Mouse (Mus musculus) heart, embryonic 14.5 days (tissue): ENCODE results near the gene Glod5. TPM values are rescaled to one million over a fixed set of nuclear protein-coding genes. Genes with fewer than 3 reads are reported as not detected.
"Not testable (repeated sequence)": the region's sequence is repeated elsewhere in the genome, so short reads cannot be mapped to it uniquely, and the experiment has no call there.

Source experiments
- ATAC-seq: fragments of 200-750 bp; cut with Nextera tagmentation; 2 replicates; pipeline ENCODE4 v1.8.0; 2017; ENCODE audit warnings: low read depth, moderate TSS enrichment; ENCODE audit not compliant: insufficient number of reproducible peaks, insufficient read depth, low FRiP score
- H3K27ac ChIP-seq, 2 experiments: fragments of 200-500 bp in 1 of 2; fragments of 300-500 bp in 1 of 2; sonication (generic) in 1 of 2; replicated peaks in 1 of 2; 2 replicates each; pipeline ENCODE4 v1.5.1; 2012 to 2014; ENCODE audit warnings: low read depth in 2 of 2, low read length in 2 of 2, control low read depth in 1 of 2, mild to moderate bottlenecking in 1 of 2, mixed read lengths in 1 of 2; ENCODE audit not compliant: control insufficient read depth in 1 of 2, insufficient read depth in 1 of 2
- H3K27me3 ChIP-seq: fragments of 300-500 bp; sonication (generic); 2 replicates; pipeline ENCODE4 v1.6.1; 2014; ENCODE audit warnings: mild to moderate bottlenecking, low read length, control low read depth; ENCODE audit not compliant: control insufficient read depth, insufficient read depth
- H3K36me3 ChIP-seq: fragments of 300-500 bp; sonication (generic); 2 replicates; pipeline ENCODE4 v1.6.1; 2014; ENCODE audit warnings: mild to moderate bottlenecking, control low read depth, low read length, mixed read lengths; ENCODE audit not compliant: control insufficient read depth, insufficient read depth
- H3K4me1 ChIP-seq, 2 experiments: fragments of 200-500 bp in 1 of 2; fragments of 300-500 bp in 1 of 2; sonication (generic) in 1 of 2; 2 replicates each; pipeline ENCODE4 v1.6.1; 2012 to 2014; ENCODE audit warnings: low read length in 2 of 2, control low read depth in 1 of 2, mixed read lengths in 1 of 2; ENCODE audit not compliant: control insufficient read depth in 2 of 2, insufficient read depth in 2 of 2
- H3K4me2 ChIP-seq: fragments of 300-500 bp; sonication (generic); 2 replicates; pipeline ENCODE4 v1.6.1; 2014; ENCODE audit warnings: mild to moderate bottlenecking, low read length
- H3K4me3 ChIP-seq, 2 experiments: fragments of 200-500 bp in 1 of 2; fragments of 300-500 bp in 1 of 2; sonication (generic) in 1 of 2; 2 replicates each; pipeline ENCODE4 v1.5.1; 2012 to 2014; ENCODE audit warnings: low read length in 2 of 2, mild to moderate bottlenecking in 2 of 2, control low read depth in 1 of 2, low read depth in 1 of 2, moderate library complexity in 1 of 2; ENCODE audit not compliant: control insufficient read depth in 1 of 2, insufficient read depth in 1 of 2
- H3K9ac ChIP-seq: fragments of 300-500 bp; sonication (generic); 2 replicates; pipeline ENCODE4 v1.6.1; 2014; ENCODE audit warnings: mild to moderate bottlenecking, low read length
- H3K9me3 ChIP-seq: fragments of 300-500 bp; sonication (generic); 2 replicates; pipeline ENCODE4 v1.6.1; 2016; ENCODE audit warnings: low read length, control low read depth; ENCODE audit not compliant: control insufficient read depth
- WGBS: fragments of 180-500 bp; shearing (Covaris S2); extraction: QIAGEN DNeasy Blood & Tissue Kit; methylation state at CpG from one replicate; pipeline ENCODE4 v1.1.7; 2014; 5-methylcytosine and 5-hydroxymethylcytosine counted together
- polyA plus RNA-seq: library from polyadenylated mRNA; unstranded; fragments of >200 nt; fragmentation: Nextera tagmentation; extraction: Ambion mirVana; gene quantifications from 2 replicates; pipeline ENCODE4 v1.2.1, GENCODE M21; 2014

The Glod5 gene
- polyA plus RNA-seq, 1 experiment from 2014 or later: not detected

- not testable (repeated sequence) for H3K36me3 ChIP-seq, H3K27me3 ChIP-seq, H3K4me2 ChIP-seq, H3K9ac ChIP-seq, H3K9me3 ChIP-seq, H3K27ac ChIP-seq, H3K4me3 ChIP-seq, H3K4me1 ChIP-seq, ATAC-seq
- whole genome bisulfite sequencing: 22% methylated on average over 7 of the region's 7 CpGs
Observed at GRCm38 (mm10) chrX:8015675-8016074, 2.6 kb downstream of the Glod5 start.

GRCm38 (mm10) chrX:8013569-8014314 lies 4.5 kb downstream of the Glod5 start:
- Histone ChIP-seq H3K27me3 (no peaks in the 10 kb centered on the region), H3K9me3 (no peaks in the 10 kb centered on the region), H3K4me2 (no peak overlapping the region), H3K36me3 (no peaks in the 10 kb centered on the region), H3K4me3 (no peak overlapping the region), H3K4me1 (no peaks in the 10 kb centered on the region), H3K9ac (no peak overlapping the region), H3K27ac (no peak overlapping the region)
- 37% methylated on average over 7 of the region's 8 CpGs for WGBS
- no peak for ATAC-seq

- H3K36me3 ChIP-seq: no peaks in the 10 kb centered on the region
- no peak for ATAC-seq
- no peaks in the 10 kb centered on the region for H3K4me1 ChIP-seq
- H3K9me3 ChIP-seq: no peaks in the 10 kb centered on the region
- 12% methylated on average over 2 of the region's 2 CpGs for WGBS
- no peak overlapping the region for H3K27ac ChIP-seq
- H3K9ac ChIP-seq: no peak overlapping the region
- no peak overlapping the region for H3K4me3 ChIP-seq
- H3K4me2 ChIP-seq: no peak overlapping the region
- no peaks in the 10 kb centered on the region for H3K27me3 ChIP-seq
Observed at GRCm38 (mm10) chrX:8013157-8013556, 5.1 kb downstream of the Glod5 start.

GRCm38 (mm10) chrX:8009356-8009755 lies 8.9 kb downstream of the Glod5 start:
- H3K4me2 ChIP-seq, H3K4me1 ChIP-seq, H3K27me3 ChIP-seq, H3K9ac ChIP-seq, H3K36me3 ChIP-seq, H3K27ac ChIP-seq, H3K4me3 ChIP-seq, H3K9me3 ChIP-seq, ATAC-seq: not testable (repeated sequence)
- 75% methylated on average over 4 of the region's 4 CpGs for WGBS

GRCm38 (mm10) chrX:8008543-8008942 lies 9.7 kb downstream of the Glod5 start:
- Histone ChIP-seq H3K4me3 (no peak overlapping the region), H3K27me3 (no peaks in the 10 kb centered on the region), H3K9ac (no peak overlapping the region), H3K4me1 (no peaks in the 10 kb centered on the region), H3K4me2 (no peak overlapping the region), H3K27ac (no peak overlapping the region), H3K9me3 (no peaks in the 10 kb centered on the region), H3K36me3 (no peaks in the 10 kb centered on the region)
- 38% methylated on average over 5 of the region's 5 CpGs for WGBS
- no peak for ATAC-seq

- ATAC-seq: no peak
- WGBS: 55% methylated on average over 4 of the region's 4 CpGs
Observed at GRCm38 (mm10) chrX:8002971-8003370, 15.3 kb downstream of the Glod5 start.

GRCm38 (mm10) chrX:8002001-8002400 lies 16.3 kb downstream of the Glod5 start:
- H3K9ac ChIP-seq: no peak overlapping the region
- no peak overlapping the region for H3K4me2 ChIP-seq
- ATAC-seq: no peak
- H3K27ac ChIP-seq: no peak overlapping the region
- no peaks in the 10 kb centered on the region for H3K27me3 ChIP-seq
- no peaks in the 10 kb centered on the region for H3K9me3 ChIP-seq
- H3K4me1 ChIP-seq: no peaks in the 10 kb centered on the region; a peak in 1 of 4 replicates
- no peaks in the 10 kb centered on the region for H3K36me3 ChIP-seq
- H3K4me3 ChIP-seq: no peak overlapping the region
- WGBS: 41% methylated on average over 5 of the region's 5 CpGs

More at GRCm38 (mm10) chrX:8002971-8003370, 15.3 kb downstream of the Glod5 start:
- H3K4me1 ChIP-seq: no peaks in the 10 kb centered on the region; a peak in 1 of 4 replicates
- no peak overlapping the region for H3K27ac ChIP-seq
- H3K27me3 ChIP-seq: no peaks in the 10 kb centered on the region
- H3K4me3 ChIP-seq: no peak overlapping the region
- H3K4me2 ChIP-seq: no peak overlapping the region
- H3K9me3 ChIP-seq: no peaks in the 10 kb centered on the region
- no peak overlapping the region for H3K9ac ChIP-seq
- no peaks in the 10 kb centered on the region for H3K36me3 ChIP-seq
